Mouse (Mus musculus) liver, embryonic 12.5 days (tissue): ENCODE measurements at regions not wholly inside any gene's neighbourhood (a gene's known extent, or its start where the extent isn't known, plus 50 kb on each side); places are given as distances from the start of the nearest gene placed in this dataset.

ENCODE experiments used
- ATAC-seq: fragments of 200-750 bp; cut with Nextera tagmentation; 2 replicates; pipeline ENCODE4 v1.8.0; 2017; ENCODE audit warnings: moderate number of reproducible peaks, mild to moderate bottlenecking, moderate library complexity
- H3K27ac ChIP-seq: fragments of 300-500 bp; sonication (generic); 2 replicates; pipeline ENCODE4 v1.5.1; 2016; ENCODE audit warnings: mild to moderate bottlenecking
- H3K27me3 ChIP-seq: fragments of 300-500 bp; sonication (generic); replicated peaks from 2 replicates; pipeline ENCODE4 v1.6.1; 2016; ENCODE audit warnings: mild to moderate bottlenecking, moderate library complexity
- H3K36me3 ChIP-seq: fragments of 300-500 bp; sonication (generic); 2 replicates; pipeline ENCODE4 v1.6.1; 2016; ENCODE audit warnings: mild to moderate bottlenecking, moderate library complexity
- H3K4me1 ChIP-seq: fragments of 300-500 bp; sonication (generic); 2 replicates; pipeline ENCODE4 v1.6.1; 2016
- H3K4me2 ChIP-seq: fragments of 300-500 bp; sonication (generic); 2 replicates; pipeline ENCODE4 v1.6.1; 2016; ENCODE audit warnings: mild to moderate bottlenecking, moderate library complexity
- H3K4me3 ChIP-seq: fragments of 300-500 bp; sonication (generic); 2 replicates; pipeline ENCODE4 v1.5.1; 2016; ENCODE audit warnings: mild to moderate bottlenecking, moderate library complexity
- H3K9ac ChIP-seq: fragments of 300-500 bp; sonication (generic); 2 replicates; pipeline ENCODE4 v1.6.1; 2016; ENCODE audit warnings: mild to moderate bottlenecking, moderate library complexity
- H3K9me3 ChIP-seq: fragments of 300-500 bp; sonication (generic); replicated peaks from 2 replicates; pipeline ENCODE4 v1.6.1; 2016; ENCODE audit warnings: mild to moderate bottlenecking, moderate library complexity
- WGBS: fragments of 180-500 bp; shearing (Covaris S2); methylation state at CpG from one replicate; pipeline ENCODE4 v1.1.7; 2016; ENCODE audit not compliant: insufficient replicate concordance; 5-methylcytosine and 5-hydroxymethylcytosine counted together

DNA sequence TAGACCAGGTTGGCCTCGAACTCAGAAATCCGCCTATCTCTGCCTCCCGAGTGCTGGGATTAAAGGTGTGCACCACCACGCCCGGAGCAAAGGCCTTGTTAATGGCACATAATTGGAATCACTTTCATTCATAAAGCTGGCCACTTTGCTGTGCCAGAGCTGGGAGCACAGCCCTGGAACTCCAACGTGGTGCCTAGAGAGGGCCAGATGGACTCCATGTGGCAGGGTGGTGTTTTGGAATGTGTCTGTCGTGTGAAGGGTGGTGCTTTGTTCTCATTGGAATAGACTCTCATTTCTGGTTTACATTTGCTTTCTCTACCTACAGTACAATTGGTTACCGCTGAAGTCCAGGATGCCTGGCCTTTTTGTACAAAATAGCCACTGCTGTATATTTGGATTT is 150.2 kb downstream of the Cartpt start:
- Histone ChIP-seq H3K27ac (no peak overlapping the region), H3K4me1 (peaks cover 63% of the 10 kb centered on the region), H3K4me3 (no peak overlapping the region), H3K9me3 (no peaks in the 10 kb centered on the region), H3K4me2 (no peak overlapping the region), H3K36me3 (no peaks in the 10 kb centered on the region), H3K9ac (no peak overlapping the region), H3K27me3 (no peaks in the 10 kb centered on the region)
- WGBS: 79% methylated on average over 8 of the region's 8 CpGs
- no peak for ATAC-seq

DNA sequence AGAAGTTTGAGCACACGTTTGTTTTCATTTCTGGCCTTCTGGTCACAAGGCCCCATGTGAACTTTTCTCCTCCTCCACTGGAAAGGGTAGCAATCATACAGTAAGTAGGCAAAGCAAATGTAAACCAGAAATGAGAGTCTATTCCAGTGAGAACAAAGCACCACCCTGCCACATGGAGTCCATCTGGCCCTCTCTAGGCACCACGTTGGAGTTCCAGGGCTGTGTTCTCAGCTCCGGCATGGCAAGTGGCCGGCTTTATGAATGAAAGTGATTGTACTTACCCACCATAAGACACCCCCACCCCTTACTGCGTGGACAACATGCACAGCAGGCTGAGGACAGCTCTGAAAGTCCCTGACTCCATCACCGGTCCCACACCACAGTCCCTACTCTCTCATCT is 151.5 kb downstream of the Cartpt start:
- H3K27ac ChIP-seq: no peak overlapping the region
- no peaks in the 10 kb centered on the region for H3K27me3 ChIP-seq
- no peak overlapping the region for H3K4me3 ChIP-seq
- no peak for ATAC-seq
- no peaks in the 10 kb centered on the region for H3K36me3 ChIP-seq
- peaks cover 54% of the 10 kb centered on the region for H3K4me1 ChIP-seq
- no peaks in the 10 kb centered on the region for H3K9me3 ChIP-seq
- H3K9ac ChIP-seq: no peak overlapping the region
- 82% methylated on average over 6 of the region's 6 CpGs for WGBS
- H3K4me2 ChIP-seq: no peak overlapping the region

DNA sequence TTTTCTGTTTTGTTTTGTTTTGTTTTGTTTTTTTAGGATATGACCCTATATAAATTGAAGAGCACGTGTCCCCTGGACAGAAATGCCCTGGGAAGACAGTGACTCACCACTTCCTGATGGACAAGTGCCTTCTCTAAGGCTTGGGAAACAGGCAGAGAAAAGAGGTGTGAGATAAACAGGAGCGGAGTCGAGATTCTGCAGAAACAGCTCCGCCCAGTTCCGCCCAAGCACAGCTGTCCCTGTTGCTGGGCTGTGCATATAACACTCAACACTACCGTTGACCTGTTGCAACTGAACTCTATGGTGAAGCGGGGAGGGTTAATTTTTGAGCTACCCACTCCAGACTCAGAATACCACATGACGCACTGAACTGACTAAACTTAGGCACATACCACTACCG is 152.8 kb downstream of the Cartpt start:
- Histone ChIP-seq H3K27me3 (no peaks in the 10 kb centered on the region), H3K4me1 (peaks cover 42% of the 10 kb centered on the region), H3K4me3 (no peak overlapping the region), H3K27ac (no peak overlapping the region), H3K9ac (no peak overlapping the region), H3K9me3 (no peaks in the 10 kb centered on the region), H3K36me3 (no peaks in the 10 kb centered on the region), H3K4me2 (0 out of 2 replicates have a peak overlapping the region, but pooled peaks have one; percentile 6)
- 39% methylated on average over 9 of the region's 9 CpGs for WGBS
- ATAC-seq: peak; percentile 84

DNA sequence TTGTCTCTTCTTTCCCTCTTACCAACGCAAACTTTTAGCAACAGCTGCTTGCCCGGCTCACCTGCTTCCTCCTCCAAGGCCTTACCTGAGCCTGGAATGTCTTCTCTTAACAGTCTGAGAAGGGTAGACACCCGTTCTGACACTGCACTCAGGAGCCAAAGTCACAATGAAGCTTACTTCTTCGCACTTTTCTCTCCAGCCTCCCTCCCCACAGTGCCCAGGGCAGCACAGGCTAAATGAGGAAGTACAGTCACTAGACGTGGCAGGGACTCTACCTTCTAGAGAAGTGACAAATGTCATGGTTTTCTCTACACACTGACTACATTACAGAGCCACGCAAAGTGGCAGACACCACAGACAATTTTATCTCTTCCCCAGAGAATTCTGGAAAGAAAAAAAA is 155.4 kb downstream of the Cartpt start:
- Histone ChIP-seq H3K4me3 (no peak overlapping the region), H3K9ac (no peak overlapping the region), H3K36me3 (no peaks in the 10 kb centered on the region), H3K27ac (no peak overlapping the region), H3K27me3 (no peaks in the 10 kb centered on the region), H3K4me2 (no peak overlapping the region), H3K9me3 (no peaks in the 10 kb centered on the region), H3K4me1 (peaks cover 33% of the 10 kb centered on the region)
- ATAC-seq: no peak
- WGBS: 42% methylated on average over 6 of the region's 6 CpGs

DNA sequence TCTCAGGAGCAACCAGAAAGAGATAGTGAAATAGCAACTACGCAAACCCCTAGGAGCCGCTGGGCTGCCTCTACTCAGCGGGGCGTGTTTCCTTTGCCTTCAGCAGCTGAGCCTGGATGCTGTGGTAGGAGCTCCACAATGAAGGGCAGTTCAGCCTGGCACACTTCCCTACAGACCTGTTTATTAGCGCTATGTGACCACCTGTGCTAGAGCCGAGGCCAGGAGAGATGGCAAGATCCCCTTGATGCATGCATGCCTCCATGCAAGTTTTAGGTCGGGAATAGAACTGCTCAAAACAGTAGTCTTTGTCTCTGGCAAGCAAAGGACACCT is 156.1 kb downstream of the Cartpt start:
- no peak for ATAC-seq
- no peak overlapping the region for H3K4me2 ChIP-seq
- H3K36me3 ChIP-seq: no peaks in the 10 kb centered on the region
- no peak overlapping the region for H3K4me3 ChIP-seq
- H3K4me1 ChIP-seq: peaks cover 26% of the 10 kb centered on the region
- WGBS: 81% methylated on average over 7 of the region's 7 CpGs
- no peaks in the 10 kb centered on the region for H3K9me3 ChIP-seq
- no peak overlapping the region for H3K9ac ChIP-seq
- no peak overlapping the region for H3K27ac ChIP-seq
- no peaks in the 10 kb centered on the region for H3K27me3 ChIP-seq

DNA sequence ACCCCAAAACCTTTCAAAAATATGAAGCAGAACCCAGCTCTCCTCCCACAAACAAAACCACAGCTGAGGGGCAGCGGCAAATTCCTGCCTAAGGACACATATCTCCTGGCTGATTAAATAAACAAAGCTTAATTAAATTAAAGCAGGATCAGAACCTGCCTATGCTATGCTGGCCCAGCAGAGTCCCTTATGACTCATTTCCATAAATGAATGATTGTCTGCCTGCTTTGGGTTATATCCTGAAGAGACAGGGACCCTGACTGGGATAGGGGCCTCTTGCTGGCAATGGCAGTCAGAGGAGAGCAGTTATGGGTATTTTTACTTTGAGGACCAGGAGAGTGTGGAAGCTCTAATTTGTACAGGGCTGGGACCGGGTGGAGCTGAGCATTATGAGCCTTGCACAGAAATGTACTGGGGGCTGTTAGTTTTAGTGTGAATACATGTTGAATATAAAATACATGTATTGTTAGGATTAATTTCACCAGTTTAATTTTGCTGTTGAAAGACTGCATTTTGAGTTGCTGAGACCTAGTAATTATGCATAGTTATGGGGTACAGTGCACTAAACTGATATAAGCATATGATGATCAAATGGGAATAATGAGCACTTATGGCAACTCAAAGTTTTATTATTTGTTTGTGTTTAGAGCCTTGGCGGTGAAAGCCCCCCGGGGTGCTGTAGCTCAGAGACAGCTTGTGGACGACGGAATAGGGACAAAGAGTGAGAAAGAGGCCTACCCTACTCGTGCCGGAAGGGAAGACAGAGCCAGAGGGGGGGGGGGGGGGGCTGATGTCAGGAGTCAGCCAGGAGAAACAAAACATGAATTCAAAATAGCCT is 156.7 kb downstream of the Cartpt start:
- 77% methylated on average over 8 of the region's 8 CpGs for WGBS
- peaks cover 24% of the 10 kb centered on the region for H3K4me1 ChIP-seq
- no peak for ATAC-seq
- H3K27ac ChIP-seq: no peak overlapping the region
- no peak overlapping the region for H3K4me2 ChIP-seq
- H3K9ac ChIP-seq: no peak overlapping the region
- H3K4me3 ChIP-seq: no peak overlapping the region
- H3K9me3 ChIP-seq: no peaks in the 10 kb centered on the region
- H3K36me3 ChIP-seq: no peaks in the 10 kb centered on the region
- H3K27me3 ChIP-seq: no peaks in the 10 kb centered on the region

DNA sequence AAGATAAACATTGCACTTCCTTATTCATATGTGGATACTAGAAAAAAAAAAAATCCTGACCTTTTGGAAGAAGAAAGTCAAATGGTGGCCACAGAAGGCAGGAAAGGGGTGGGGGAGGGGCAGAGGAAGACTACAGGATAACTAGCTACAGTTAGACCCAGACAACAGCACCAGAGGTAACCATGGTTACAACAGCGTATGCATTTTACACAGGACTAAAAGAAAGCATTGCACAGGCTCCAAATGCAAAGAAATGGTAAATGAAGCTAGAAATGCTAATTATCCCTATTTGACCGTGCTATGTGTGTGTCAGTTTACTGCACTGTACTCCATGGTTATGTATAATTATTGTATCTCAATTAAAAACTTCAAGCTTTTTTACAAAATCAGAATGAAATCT is 158.4 kb downstream of the Cartpt start:
- H3K4me3 ChIP-seq: no peak overlapping the region
- no peaks in the 10 kb centered on the region for H3K9me3 ChIP-seq
- 76% methylated on average over 2 of the region's 2 CpGs for WGBS
- peaks cover 7% of the 10 kb centered on the region for H3K4me1 ChIP-seq
- no peaks in the 10 kb centered on the region for H3K36me3 ChIP-seq
- H3K27me3 ChIP-seq: no peaks in the 10 kb centered on the region
- no peak for ATAC-seq
- H3K4me2 ChIP-seq: no peak overlapping the region
- no peak overlapping the region for H3K27ac ChIP-seq
- no peak overlapping the region for H3K9ac ChIP-seq

DNA sequence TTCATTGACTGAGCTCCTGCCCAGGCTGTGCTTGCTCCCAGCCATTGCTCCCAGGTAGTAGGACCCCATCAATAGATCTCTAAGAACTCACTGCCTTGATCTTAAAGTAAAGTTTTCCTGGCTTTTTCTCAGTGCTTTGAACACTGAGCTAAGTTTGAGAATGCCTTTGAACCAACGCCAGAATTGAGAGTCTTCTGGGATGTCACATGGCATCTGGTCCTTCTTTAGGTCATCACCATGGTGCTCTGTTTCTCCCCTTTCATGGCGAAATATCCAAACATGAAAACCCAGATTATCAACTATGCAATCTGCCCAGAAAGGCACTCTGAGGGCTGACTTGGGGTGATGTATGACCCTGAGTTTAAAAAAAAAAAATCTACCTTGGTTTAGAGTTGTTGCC is 158.9 kb downstream of the Cartpt start:
- ATAC-seq: no peak
- no peak overlapping the region for H3K9ac ChIP-seq
- WGBS: 63% methylated on average over 2 of the region's 2 CpGs
- H3K4me3 ChIP-seq: no peak overlapping the region
- no peaks in the 10 kb centered on the region for H3K36me3 ChIP-seq
- no peak overlapping the region for H3K27ac ChIP-seq
- no peak overlapping the region for H3K4me2 ChIP-seq
- peaks cover 7% of the 10 kb centered on the region for H3K4me1 ChIP-seq
- no peaks in the 10 kb centered on the region for H3K9me3 ChIP-seq
- H3K27me3 ChIP-seq: no peaks in the 10 kb centered on the region

DNA sequence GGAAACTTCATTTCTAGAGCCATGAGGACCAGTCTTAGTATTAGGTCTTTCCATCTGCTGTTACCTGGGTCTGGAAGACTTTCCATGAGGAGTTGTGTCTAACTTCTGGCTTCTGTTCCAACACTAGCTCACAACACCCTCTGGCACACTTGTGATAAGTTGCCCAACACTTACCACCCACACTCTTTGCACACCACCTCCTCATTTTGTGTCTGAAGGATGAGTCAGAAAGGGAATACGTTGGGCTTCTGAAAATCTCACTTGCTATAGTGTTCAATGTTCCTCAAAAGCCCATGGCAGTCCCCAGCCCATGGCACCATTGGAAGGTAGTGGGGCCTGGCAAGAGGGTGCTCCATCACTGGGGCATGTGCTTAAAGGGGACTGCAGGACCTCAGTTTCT is 161.5 kb downstream of the Cartpt start:
- no peak for ATAC-seq
- WGBS: 46% methylated on average over 1 of the region's 1 CpGs
- Histone ChIP-seq H3K36me3 (no peaks in the 10 kb centered on the region), H3K4me1 (no peaks in the 10 kb centered on the region; the same call in 1 of the 2 replicates), H3K27ac (no peak overlapping the region), H3K9ac (no peak overlapping the region), H3K4me2 (no peak overlapping the region), H3K27me3 (no peaks in the 10 kb centered on the region), H3K9me3 (no peaks in the 10 kb centered on the region), H3K4me3 (no peak overlapping the region)

DNA sequence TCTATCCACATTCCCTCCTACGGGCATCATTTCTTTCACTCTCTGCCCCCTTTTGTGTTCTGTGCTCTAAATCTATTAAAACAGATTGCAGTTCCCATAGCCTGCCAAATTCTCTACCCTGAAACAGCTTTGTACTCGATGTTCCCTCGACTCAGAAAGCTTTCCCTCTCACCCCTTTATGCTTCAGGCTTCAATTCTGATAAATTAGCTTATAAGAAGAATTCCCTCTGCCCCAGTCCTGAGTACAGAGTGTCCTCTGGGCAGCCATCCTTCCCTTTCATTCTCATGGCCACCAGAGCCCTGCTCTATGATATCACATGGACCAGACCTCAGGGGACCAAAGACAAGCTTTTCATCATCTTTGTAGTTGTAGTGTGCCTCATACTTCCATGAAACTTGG is 163.6 kb downstream of the Cartpt start:
- Histone ChIP-seq H3K27ac (no peak overlapping the region), H3K4me3 (no peak overlapping the region), H3K4me2 (no peak overlapping the region), H3K27me3 (0 out of 2 replicates have a peak, but pooled peaks cover 10% of the 10 kb centered on the region), H3K9me3 (no peaks in the 10 kb centered on the region), H3K9ac (no peak overlapping the region), H3K4me1 (no peaks in the 10 kb centered on the region), H3K36me3 (no peaks in the 10 kb centered on the region)
- WGBS: 53% methylated on average over 3 of the region's 3 CpGs
- no peak for ATAC-seq

DNA sequence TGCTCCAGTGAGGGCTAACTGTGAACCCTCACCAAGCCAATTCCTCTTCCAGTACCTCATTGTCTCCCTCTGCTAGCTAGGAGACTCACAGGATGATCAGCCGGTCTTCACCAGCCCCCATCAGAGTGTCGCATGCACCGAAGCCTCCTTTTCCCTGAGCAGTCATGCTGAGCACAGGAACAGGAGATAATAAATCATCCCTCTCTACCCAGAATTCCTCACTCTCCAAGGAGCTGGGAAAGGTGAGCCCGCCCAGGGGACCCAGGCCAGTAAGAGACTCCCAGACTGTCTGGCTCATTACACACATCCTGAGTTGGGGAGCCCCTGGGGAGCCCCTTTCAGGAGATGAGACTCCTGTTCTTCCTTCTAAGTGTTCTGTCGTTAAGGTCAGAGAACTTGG is 171.7 kb downstream of the Cartpt start:
- H3K4me2 ChIP-seq: no peak overlapping the region
- H3K9ac ChIP-seq: no peak overlapping the region
- WGBS: 54% methylated on average over 5 of the region's 5 CpGs
- H3K4me3 ChIP-seq: no peak overlapping the region
- H3K9me3 ChIP-seq: no peaks in the 10 kb centered on the region
- no peak overlapping the region for H3K27ac ChIP-seq
- peaks cover 13% of the 10 kb centered on the region for H3K27me3 ChIP-seq
- no peaks in the 10 kb centered on the region for H3K36me3 ChIP-seq
- ATAC-seq: no peak
- H3K4me1 ChIP-seq: no peaks in the 10 kb centered on the region

DNA sequence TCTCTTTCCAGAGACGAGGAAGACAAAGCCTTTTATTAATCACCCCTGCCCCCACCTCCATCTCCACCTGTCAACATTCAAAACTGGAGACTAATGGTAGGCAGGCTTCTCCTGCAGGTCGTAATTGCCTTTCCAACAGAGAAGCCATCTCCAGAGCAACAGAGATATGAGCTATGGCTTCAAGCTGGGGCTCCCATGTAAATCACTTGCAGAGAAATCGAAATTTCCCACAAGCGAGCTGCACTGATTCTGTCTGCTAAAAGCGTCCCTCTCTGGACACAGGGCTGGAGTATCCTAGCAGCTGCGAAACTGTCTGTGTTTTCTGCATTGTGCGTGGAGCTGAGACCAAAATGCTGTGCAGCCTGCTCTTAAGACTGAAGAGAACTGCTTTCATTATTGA is 176.6 kb downstream of the Cartpt start:
- Histone ChIP-seq H3K4me3 (no peak overlapping the region), H3K27me3 (peaks cover 7% of the 10 kb centered on the region), H3K9me3 (no peaks in the 10 kb centered on the region), H3K4me1 (no peaks in the 10 kb centered on the region), H3K27ac (no peak overlapping the region), H3K9ac (no peak overlapping the region), H3K36me3 (no peaks in the 10 kb centered on the region), H3K4me2 (no peak overlapping the region)
- 63% methylated on average over 7 of the region's 7 CpGs for WGBS
- no peak for ATAC-seq
